Mouse (Mus musculus) C2C12 (cell line): ENCODE data around the gene Snhg11.

Experiments used
- CTCF ChIP-seq: IDR thresholded peaks from one replicate; pipeline ENCODE4 v1.5.1; 2011; ENCODE audit not compliant: control insufficient read depth, insufficient read depth, insufficient read length
- MAX ChIP-seq: IDR thresholded peaks from one replicate; pipeline ENCODE4 v1.6.1; 2011; ENCODE audit warnings: mild to moderate bottlenecking, control low read depth
- MYOD1 ChIP-seq: IDR thresholded peaks from one replicate; pipeline ENCODE4 v1.6.1; 2011; ENCODE audit warnings: low read depth; ENCODE audit not compliant: control insufficient read depth, insufficient read length
- USF1 ChIP-seq: IDR thresholded peaks from one replicate; pipeline ENCODE4 v1.6.1; 2011; ENCODE audit warnings: low read depth, mild to moderate bottlenecking, control low read depth, moderate library complexity

DNA sequence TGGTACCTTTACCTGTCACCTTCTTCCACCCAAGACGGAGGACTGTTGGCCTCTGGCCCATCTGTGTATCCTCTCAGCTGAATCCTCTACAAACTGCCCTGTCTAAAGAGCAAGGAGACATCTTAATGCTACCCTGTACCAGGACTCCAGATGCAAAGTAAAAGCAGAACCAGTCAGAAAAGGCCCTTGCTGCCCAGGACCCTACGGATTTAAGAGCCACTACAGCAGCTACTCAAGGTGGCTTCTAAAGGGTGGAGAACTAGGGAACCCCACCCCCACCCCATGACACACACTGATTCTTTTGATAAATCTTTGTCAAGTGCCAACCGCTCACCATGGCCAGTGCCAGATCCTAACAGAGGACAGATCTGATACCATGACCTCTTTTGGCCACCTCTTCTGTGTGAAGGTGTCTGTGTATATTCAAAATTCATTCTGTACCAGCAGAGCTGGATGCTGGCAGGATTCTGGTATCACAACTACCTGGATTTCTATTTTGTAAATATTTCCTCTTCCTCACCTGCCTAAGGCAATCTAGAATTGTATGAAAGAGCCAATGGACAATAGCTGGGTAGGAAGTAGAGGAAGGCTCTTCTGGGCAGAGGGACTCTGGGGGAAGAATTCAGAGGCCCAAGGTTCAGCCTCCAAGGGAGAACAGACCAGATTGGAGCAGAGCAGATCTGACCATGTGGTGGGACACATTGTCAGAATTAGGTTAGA, 22.5 kb upstream of the Snhg11 start:
- TF ChIP-seq CTCF, result no peak
- no peak for TF ChIP-seq USF1
- no peak for TF ChIP-seq MAX
- TF ChIP-seq MYOD1, result no peak
